Mouse (Mus musculus) right cerebral cortex, adult 2 months (tissue): ENCODE measurements around the gene Tmem258.
A peak's percentile ranks its signal among the peaks of the same experiment; 100 is the strongest.
"Not testable (repeated sequence)": the region's sequence is repeated elsewhere in the genome, so short reads cannot be mapped to it uniquely, and the experiment has no call there.

Experiments
- DNase-seq, 2 experiments: peaks; one replicate each; pipeline ENCODE4 v3.0.0; 2021 to 2022; ENCODE audit warnings: low spot score in 2 of 2

The Tmem258 gene

DNA sequence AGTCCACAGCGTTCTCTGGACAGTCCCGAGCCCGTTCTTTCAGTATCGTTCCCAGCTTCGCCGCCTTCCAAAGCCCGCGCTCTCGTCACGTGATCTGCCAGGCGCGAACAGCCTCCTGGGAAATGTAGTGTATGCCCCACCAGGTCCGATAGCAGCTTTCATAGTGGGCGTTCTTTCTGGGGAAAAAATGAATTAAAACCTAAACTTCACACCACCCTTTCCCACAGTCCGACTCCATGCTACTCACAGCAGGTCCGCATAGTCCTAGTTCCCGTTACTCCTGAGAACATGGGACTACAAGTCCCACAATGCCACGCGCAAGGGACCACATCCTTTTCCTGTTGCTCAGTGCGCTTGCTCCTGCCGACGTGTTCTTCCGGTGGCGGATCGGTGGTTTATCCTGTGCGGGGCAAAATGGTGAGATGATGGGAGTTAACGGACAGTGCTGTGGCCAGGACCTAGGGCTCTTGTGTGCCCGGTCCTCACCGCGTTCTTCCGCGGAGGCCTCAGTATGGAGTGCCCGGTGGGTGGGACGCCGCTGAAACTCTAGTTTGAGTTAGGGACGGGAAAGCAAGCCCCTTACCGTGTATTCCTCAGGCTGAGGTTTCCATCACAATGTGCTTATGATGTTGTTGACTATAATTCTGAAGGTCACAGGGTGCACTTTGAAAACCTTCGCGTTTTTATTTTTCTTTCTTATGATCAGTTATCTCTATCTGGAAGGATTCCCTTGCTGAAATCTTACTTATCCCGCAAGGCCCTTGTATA, at the start of gene Tmem258, which contains the start of gene Fen1:
TSS of gene Tmem258 (plus strand) at position 167 of the 768 bp plus-strand sequence.
TSS of gene Fen1 (minus strand) at position 322 of the 768 bp plus-strand sequence.
- peak; percentile 94 to 95 for DNase-seq

DNA sequence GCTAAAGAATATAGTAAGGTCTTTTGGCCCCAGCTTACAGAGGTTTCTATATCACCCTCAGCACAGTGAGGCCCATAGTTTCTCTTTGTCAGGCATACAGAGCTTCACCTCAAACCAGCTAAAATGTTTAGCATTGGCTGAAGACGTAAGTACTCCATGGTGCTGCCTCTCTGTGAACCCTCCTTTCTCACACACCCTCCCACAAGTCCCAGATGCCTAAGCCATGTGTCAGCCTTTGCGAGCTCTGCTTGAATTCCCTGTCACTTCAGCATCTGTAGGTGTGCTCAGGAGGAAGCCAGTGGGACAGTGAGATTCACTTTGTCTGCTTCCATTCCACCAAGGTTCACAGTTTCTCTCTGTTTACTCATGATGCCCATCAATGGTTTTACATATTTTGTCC, 46.1 kb upstream of the Tmem258 start:
- no peak for DNase-seq

GRCm38 (mm10) chr19:10163896-10164295, 39.9 kb upstream of the Tmem258 start:
- no peak for DNase-seq

GRCm38 (mm10) chr19:10165928-10166327, 37.9 kb upstream of the Tmem258 start:
- DNase-seq = not testable (repeated sequence)

DNA sequence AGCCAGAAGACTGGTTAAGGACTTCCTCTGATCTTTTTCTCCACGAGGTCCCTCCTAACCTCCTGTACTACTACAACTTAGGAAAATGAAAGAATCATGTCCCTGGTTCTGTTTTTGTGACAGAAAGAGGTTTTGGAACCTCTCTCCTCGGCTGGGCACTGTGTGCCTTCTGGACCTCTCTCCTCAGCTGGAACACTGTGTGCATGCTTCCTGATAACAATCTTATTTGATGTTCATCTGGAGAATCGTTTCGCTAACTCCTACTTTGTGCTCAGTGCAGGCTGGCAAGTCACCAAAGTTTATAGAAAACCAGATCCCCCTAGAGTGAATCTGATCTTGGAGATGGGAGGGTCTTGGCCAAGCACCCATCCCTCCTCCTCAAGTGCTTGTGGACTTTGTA, 36.7 kb upstream of the Tmem258 start:
- no peak for DNase-seq

- DNase-seq = no peak
Observed at GRCm38 (mm10) chr19:10167951-10168350, 35.9 kb upstream of the Tmem258 start.

DNA sequence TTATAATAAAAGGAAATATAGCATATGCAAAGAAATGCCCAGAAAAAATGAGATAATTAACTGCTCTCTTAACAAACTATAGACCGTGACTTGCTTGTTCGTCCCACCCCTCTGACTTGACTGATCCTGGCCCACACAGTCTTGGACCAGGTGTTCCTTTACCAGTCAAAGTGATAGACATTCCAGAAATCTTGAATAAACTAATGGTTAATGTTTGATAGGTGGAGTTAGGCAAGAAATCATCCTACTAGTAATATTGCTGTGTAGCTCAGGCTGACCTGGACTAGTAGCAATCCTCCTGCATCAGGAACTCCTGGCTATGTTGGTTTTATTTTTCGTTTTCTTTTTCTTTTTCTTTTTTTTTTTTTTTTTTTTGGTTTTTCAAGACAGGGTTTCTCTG, 35.4 kb upstream of the Tmem258 start:
- DNase-seq = no peak

GRCm38 (mm10) chr19:10169179-10169578, 34.6 kb upstream of the Tmem258 start:
- no peak for DNase-seq

GRCm38 (mm10) chr19:10169692-10170330, 34.0 kb upstream of the Tmem258 start:
- DNase-seq = not testable (repeated sequence)

- DNase-seq = no peak
Observed at GRCm38 (mm10) chr19:10170466-10170865, 33.3 kb upstream of the Tmem258 start.

GRCm38 (mm10) chr19:10171359-10171758, 32.5 kb upstream of the Tmem258 start:
- DNase-seq = no peak

- DNase-seq = peak; percentile 66 to 80
Observed at GRCm38 (mm10) chr19:10171846-10172245, 32.0 kb upstream of the Tmem258 start.

GRCm38 (mm10) chr19:10173116-10173718, 30.6 kb upstream of the Tmem258 start:
- no peak for DNase-seq

GRCm38 (mm10) chr19:10173844-10174539, 29.8 kb upstream of the Tmem258 start:
- no peak for DNase-seq

DNA sequence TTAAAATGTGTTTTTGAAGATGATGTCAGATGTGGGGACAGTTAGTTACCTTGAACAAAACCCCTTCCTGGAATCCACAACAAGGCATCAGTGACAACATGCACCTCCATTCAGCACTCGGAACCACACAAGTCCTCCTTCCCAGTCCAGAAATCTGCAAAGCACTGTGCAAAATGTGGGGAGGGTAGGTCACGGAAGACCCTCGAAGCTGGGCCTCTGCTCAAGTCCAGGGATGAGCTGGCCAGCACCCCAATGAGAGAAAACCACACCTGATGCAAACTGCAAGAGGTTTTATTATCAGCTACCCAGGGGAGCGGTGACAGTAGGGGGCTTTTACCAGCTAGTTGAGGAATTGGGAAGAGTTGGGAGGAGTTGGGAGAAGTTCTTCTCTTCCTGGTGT, 28.9 kb upstream of the Tmem258 start:
- DNase-seq = no peak

- DNase-seq = no peak
Observed at GRCm38 (mm10) chr19:10176477-10176876, 27.3 kb upstream of the Tmem258 start.

DNA sequence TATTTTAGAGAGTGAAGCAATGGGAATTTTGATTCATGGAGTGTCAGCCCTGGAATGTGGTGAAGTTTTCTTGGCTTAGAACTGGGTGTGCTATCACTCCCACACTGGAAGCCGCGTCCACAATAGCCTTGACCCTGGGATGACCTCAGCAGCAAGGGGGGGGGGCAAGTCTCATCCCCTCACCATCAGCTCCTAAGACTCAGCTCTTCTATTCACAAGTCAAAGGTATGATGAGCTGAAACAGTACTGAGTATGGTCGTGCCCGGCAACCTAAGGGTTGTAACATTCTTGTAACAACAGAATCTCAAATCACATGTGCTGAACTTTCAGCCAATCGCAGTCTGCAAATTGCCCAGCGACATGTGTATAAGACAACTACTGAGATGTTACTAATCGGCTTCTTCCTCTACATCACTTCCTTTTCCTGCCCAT, 26.9 kb upstream of the Tmem258 start:
- no peak for DNase-seq

DNA sequence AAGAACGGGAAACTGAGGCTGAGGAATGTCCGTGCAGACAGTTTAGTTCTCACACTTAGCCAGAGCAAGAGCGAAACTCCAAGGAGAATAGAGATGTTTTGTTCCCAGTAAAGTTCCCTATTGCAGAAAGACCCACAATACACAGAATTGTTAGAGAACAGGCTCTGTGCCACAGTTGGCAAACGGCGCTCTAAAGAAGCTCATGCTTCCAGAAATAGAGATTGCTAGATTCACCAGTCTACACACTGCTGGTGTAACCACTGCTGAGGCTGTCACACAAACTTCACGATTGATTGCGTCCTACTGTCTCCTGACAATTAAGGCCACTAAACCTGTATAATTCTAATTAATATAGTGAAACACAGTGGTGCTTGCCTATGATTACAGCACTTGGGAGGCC, 22.6 kb upstream of the Tmem258 start:
- DNase-seq = peak; percentile 47 to 62

GRCm38 (mm10) chr19:10182142-10182541, 21.7 kb upstream of the Tmem258 start:
- DNase-seq = no peak

DNA sequence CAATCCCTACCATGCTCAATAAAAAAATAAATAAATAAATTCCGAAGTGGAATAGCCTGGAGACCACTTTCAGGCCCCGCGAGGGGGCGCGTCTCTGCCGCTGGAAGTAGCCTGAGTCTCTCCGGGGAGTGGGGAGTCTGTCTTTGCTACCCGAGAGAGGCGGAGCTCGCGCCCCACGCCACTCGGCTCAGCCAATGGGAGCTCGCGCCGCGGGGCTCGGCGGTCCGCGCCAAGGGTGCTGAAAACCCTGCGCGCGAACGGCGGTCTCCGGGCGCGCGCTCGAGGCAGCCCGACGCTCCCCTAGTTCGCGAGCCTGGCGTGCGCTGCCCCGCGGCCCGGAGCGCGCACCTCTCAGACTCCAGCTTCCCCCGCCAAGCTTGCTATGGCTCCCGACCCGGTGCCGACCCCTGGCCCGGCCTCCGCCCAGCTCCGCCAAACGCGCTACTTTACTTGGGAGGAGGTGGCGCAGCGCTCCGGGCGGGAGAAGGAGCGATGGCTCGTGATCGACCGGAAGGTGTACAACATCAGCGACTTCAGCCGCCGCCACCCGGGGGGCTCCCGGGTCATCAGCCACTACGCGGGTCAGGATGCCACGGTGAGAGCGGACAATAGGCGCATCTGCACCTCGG, 21.0 kb upstream of the Tmem258 start, which contains the start of gene Fads1:
TSS of gene Fads1 (plus strand) at position 219 of the 629 bp plus-strand sequence.
- peak; percentile 94 to 95 for DNase-seq

- peak; percentile 77 to 82 for DNase-seq
Observed at GRCm38 (mm10) chr19:10183299-10183983, 20.4 kb upstream of the Tmem258 start.
